Mouse (Mus musculus): ENCODE results near the gene Inpp5b. TPM values are rescaled to one million over a fixed set of nuclear protein-coding genes. Genes with fewer than 3 reads are reported as not detected.

The Inpp5b gene
- polyA plus RNA-seq, 1 experiment from 2014 or later: 22.4 TPM

GRCm38 (mm10) chr4:124714545-124715481 is 26.8 kb upstream of the Inpp5b start, which contains the start of gene Sf3a3:
TSS of gene Sf3a3 (plus strand) at chr4:124714776.
- peak within 1 kb of the TSS; percentile 88 for H3K4me2 ChIP-seq (replicated peaks; ENCODE audit: low read depth)
- WGBS: under 1% methylated on average over 57 of the region's 57 CpGs
- 0 out of 2 replicates have a peak, but pooled peaks cover 3% of the 10 kb centered on the region for H3K4me1 ChIP-seq (replicated peaks; ENCODE audit: control insufficient read depth, insufficient read depth, low read length)
- no peaks in the 10 kb centered on the region for H3K9me3 ChIP-seq (ENCODE audit: control insufficient read depth)
- no peaks in the 10 kb centered on the region for H3K27me3 ChIP-seq (replicated peaks; ENCODE audit: control insufficient read depth, insufficient read depth, low read length)
- H3K36me3 ChIP-seq (ENCODE audit: control insufficient read depth, insufficient read depth): peaks cover 26% of the 10 kb centered on the region
- H3K4me3 ChIP-seq (ENCODE audit: low read depth, low read length): peak within 1 kb of the TSS; percentile 72
- peak; percentile 96 for TF ChIP-seq CTCF (IDR thresholded peaks at IDR 0.05; ENCODE audit: low read depth)
- peak within 1 kb of the TSS; percentile 82 for H3K9ac ChIP-seq (ENCODE audit: low read depth, low read length)
- ATAC-seq: peak; percentile 88
- H3K27ac ChIP-seq (ENCODE audit: low read depth, low read length): peak within 1 kb of the TSS; percentile 10; the same call in 1 of the 2 replicates

GRCm38 (mm10) chr4:124719101-124719500 is 22.5 kb upstream of the Inpp5b start:
- no peak overlapping the region for H3K27ac ChIP-seq (ENCODE audit: low read depth, low read length)
- H3K4me3 ChIP-seq (ENCODE audit: low read depth, low read length): no peak overlapping the region
- no peaks in the 10 kb centered on the region for H3K27me3 ChIP-seq (replicated peaks; ENCODE audit: control insufficient read depth, insufficient read depth, low read length)
- no peak for ATAC-seq
- no peaks in the 10 kb centered on the region for H3K4me1 ChIP-seq (replicated peaks; ENCODE audit: control insufficient read depth, insufficient read depth, low read length)
- H3K9ac ChIP-seq (ENCODE audit: low read depth, low read length): no peak overlapping the region
- H3K4me2 ChIP-seq (replicated peaks; ENCODE audit: low read depth): no peak overlapping the region
- H3K36me3 ChIP-seq (ENCODE audit: control insufficient read depth, insufficient read depth): peaks cover 64% of the 10 kb centered on the region
- WGBS: 93% methylated on average over 4 of the region's 4 CpGs
- H3K9me3 ChIP-seq (ENCODE audit: control insufficient read depth): no peaks in the 10 kb centered on the region
- no peak for TF ChIP-seq CTCF (IDR thresholded peaks at IDR 0.05; ENCODE audit: low read depth)

GRCm38 (mm10) chr4:124726121-124726520 is 15.5 kb upstream of the Inpp5b start:
- Histone ChIP-seq H3K9ac (ENCODE audit: low read depth, low read length) (no peak overlapping the region), H3K36me3 (ENCODE audit: control insufficient read depth, insufficient read depth) (peaks cover 92% of the 10 kb centered on the region), H3K27ac (ENCODE audit: low read depth, low read length) (no peak overlapping the region), H3K4me3 (ENCODE audit: low read depth, low read length) (no peak overlapping the region), H3K4me1 (replicated peaks; ENCODE audit: control insufficient read depth, insufficient read depth, low read length) (no peaks in the 10 kb centered on the region), H3K27me3 (replicated peaks; ENCODE audit: control insufficient read depth, insufficient read depth, low read length) (no peaks in the 10 kb centered on the region), H3K9me3 (ENCODE audit: control insufficient read depth) (no peaks in the 10 kb centered on the region), H3K4me2 (replicated peaks; ENCODE audit: low read depth) (no peak overlapping the region)
- TF ChIP-seq CTCF (IDR thresholded peaks at IDR 0.05; ENCODE audit: low read depth): no peak
- WGBS: 94% methylated on average over 6 of the region's 6 CpGs
- no peak for ATAC-seq

DNA sequence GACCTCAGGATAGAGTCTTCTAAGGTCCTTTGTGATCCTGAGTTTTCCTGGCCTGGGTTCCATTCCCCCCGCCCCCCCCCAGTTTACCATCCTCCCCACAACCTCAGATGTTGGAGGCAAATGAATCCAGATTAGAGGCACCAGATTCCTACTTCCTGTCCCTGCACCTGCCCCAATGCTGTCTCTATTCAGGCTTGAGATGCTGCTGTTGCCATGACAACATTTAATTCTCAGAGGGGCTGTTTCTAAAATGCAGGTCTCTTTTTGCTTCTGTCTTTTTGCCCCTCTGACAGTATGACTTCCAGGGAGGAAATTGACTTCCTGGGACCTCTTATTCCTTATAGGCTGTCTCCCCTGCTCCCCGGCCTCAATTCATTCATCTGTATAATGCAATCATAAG is 4.7 kb upstream of the Inpp5b start:
- no peak for TF ChIP-seq CTCF (IDR thresholded peaks at IDR 0.05; ENCODE audit: low read depth)
- no peak overlapping the region for H3K9ac ChIP-seq (ENCODE audit: low read depth, low read length)
- H3K4me2 ChIP-seq (replicated peaks; ENCODE audit: low read depth): no peak overlapping the region
- no peaks in the 10 kb centered on the region for H3K9me3 ChIP-seq (ENCODE audit: control insufficient read depth)
- no peak for ATAC-seq
- H3K36me3 ChIP-seq (ENCODE audit: control insufficient read depth, insufficient read depth): peaks cover 9% of the 10 kb centered on the region; the same call in 1 of the 2 replicates
- 75% methylated on average over 2 of the region's 2 CpGs for WGBS
- no peaks in the 10 kb centered on the region for H3K4me1 ChIP-seq (replicated peaks; ENCODE audit: control insufficient read depth, insufficient read depth, low read length)
- H3K27ac ChIP-seq (ENCODE audit: low read depth, low read length): no peak overlapping the region
- H3K27me3 ChIP-seq (replicated peaks; ENCODE audit: control insufficient read depth, insufficient read depth, low read length): no peaks in the 10 kb centered on the region
- no peak overlapping the region for H3K4me3 ChIP-seq (ENCODE audit: low read depth, low read length)

DNA sequence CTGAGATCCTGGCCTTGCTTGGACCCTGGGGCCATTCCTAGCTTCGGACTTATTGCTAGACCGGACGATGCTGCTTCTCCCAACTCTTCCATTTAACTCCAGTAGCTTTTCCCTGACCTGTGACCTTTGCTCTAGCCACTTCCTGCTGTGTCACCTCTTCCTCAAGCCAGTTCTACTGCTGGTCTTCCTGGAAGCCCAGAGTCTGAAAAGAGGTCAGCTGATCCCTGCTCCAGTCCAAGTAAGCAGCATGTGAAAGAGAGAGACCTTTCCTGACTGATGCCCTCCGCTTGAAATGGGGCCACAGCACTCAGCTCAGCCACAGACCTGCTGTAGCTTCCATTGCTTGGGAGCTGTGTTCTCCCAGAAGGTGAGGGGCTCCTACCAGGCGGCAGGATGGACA is 4.2 kb upstream of the Inpp5b start:
- no peaks in the 10 kb centered on the region for H3K9me3 ChIP-seq (ENCODE audit: control insufficient read depth)
- no peak overlapping the region for H3K9ac ChIP-seq (ENCODE audit: low read depth, low read length)
- H3K27ac ChIP-seq (ENCODE audit: low read depth, low read length): no peak overlapping the region; the same call in 1 of the 2 replicates
- no peak for ATAC-seq
- 71% methylated on average over 5 of the region's 5 CpGs for WGBS
- no peak overlapping the region for H3K4me3 ChIP-seq (ENCODE audit: low read depth, low read length)
- TF ChIP-seq CTCF (IDR thresholded peaks at IDR 0.05; ENCODE audit: low read depth): no peak; the same call in 1 of the 2 replicates
- no peak overlapping the region for H3K4me2 ChIP-seq (replicated peaks; ENCODE audit: low read depth)
- H3K27me3 ChIP-seq (replicated peaks; ENCODE audit: control insufficient read depth, insufficient read depth, low read length): no peaks in the 10 kb centered on the region
- H3K4me1 ChIP-seq (replicated peaks; ENCODE audit: control insufficient read depth, insufficient read depth, low read length): no peaks in the 10 kb centered on the region
- peaks cover 9% of the 10 kb centered on the region; the same call in 1 of the 2 replicates for H3K36me3 ChIP-seq (ENCODE audit: control insufficient read depth, insufficient read depth)

- Histone ChIP-seq H3K4me2 (replicated peaks; ENCODE audit: low read depth) (no peak overlapping the region), H3K4me1 (replicated peaks; ENCODE audit: control insufficient read depth, insufficient read depth, low read length) (no peaks in the 10 kb centered on the region), H3K27me3 (replicated peaks; ENCODE audit: control insufficient read depth, insufficient read depth, low read length) (no peaks in the 10 kb centered on the region), H3K9me3 (ENCODE audit: control insufficient read depth) (no peaks in the 10 kb centered on the region), H3K36me3 (ENCODE audit: control insufficient read depth, insufficient read depth) (peaks cover 5% of the 10 kb centered on the region; the same call in 1 of the 2 replicates), H3K4me3 (ENCODE audit: low read depth, low read length) (no peak overlapping the region), H3K9ac (ENCODE audit: low read depth, low read length) (no peak overlapping the region), H3K27ac (ENCODE audit: low read depth, low read length) (no peak overlapping the region)
- no peak for ATAC-seq
- peak; percentile 58 for TF ChIP-seq CTCF (IDR thresholded peaks at IDR 0.05; ENCODE audit: low read depth)
- 53% methylated on average over 4 of the region's 4 CpGs for WGBS
These were observed 3.6 kb upstream of the Inpp5b start for GRCm38 (mm10) chr4:124738013-124738412.

All from intestine, postnatal 0 days (tissue).